Mouse (Mus musculus): ENCODE measurements around the gene Pms1. TPM values are rescaled to one million over a fixed set of nuclear protein-coding genes. Genes with fewer than 3 reads are reported as not detected.

Pms1 gene
- polyA plus RNA-seq, 1 experiment from 2014 or later, result 13.0 TPM

Other genes with a start within 250 kb of the Pms1 start
- 0.68 and 0.89 TPM in 2 replicates for gene Mstn, start 235.4 kb downstream of the Pms1 start, polyA plus RNA-seq (2015; fragmentation: Nextera tagmentation; extraction: Ambion mirVana)
- not detected in 2 replicates for gene 1700019A02Rik, start 109.4 kb downstream of the Pms1 start, polyA plus RNA-seq (2015; fragmentation: Nextera tagmentation; extraction: Ambion mirVana)
- 48.4 and 51.5 TPM in 2 replicates for gene Ormdl1, start 77 bp upstream of the Pms1 start, polyA plus RNA-seq (2015; fragmentation: Nextera tagmentation; extraction: Ambion mirVana)
- gene Gm28778, start 93 bp upstream of the Pms1 start, polyA plus RNA-seq (2015; fragmentation: Nextera tagmentation; extraction: Ambion mirVana), result not detected in 2 replicates
- gene Osgepl1, start 16.6 kb upstream of the Pms1 start, polyA plus RNA-seq (2015; fragmentation: Nextera tagmentation; extraction: Ambion mirVana), result 20.9 and 24.6 TPM in 2 replicates
- 1.9 and 5.6 TPM in 2 replicates for gene Asdurf, start 55.6 kb upstream of the Pms1 start, polyA plus RNA-seq (2015; fragmentation: Nextera tagmentation; extraction: Ambion mirVana)
- 1.7 TPM in 2 replicates for gene Gm28551, start 55.6 kb upstream of the Pms1 start, polyA plus RNA-seq (2015; fragmentation: Nextera tagmentation; extraction: Ambion mirVana)
- gene Asnsd1, start 55.7 kb upstream of the Pms1 start, polyA plus RNA-seq (2015; fragmentation: Nextera tagmentation; extraction: Ambion mirVana), result 53.8 and 61.7 TPM in 2 replicates

All from forebrain, embryonic 16.5 days (tissue).